Mouse (Mus musculus): ENCODE data around the gene Rtbdn. TPM values are rescaled to one million over a fixed set of nuclear protein-coding genes. Genes with fewer than 3 reads are reported as not detected.
A peak's percentile ranks its signal among the peaks of the same experiment; 100 is the strongest.

Rtbdn gene
- total RNA-seq, 1 experiment: 0.13 TPM

GRCm38 (mm10) chr8:84997649-84998295, 51.0 kb downstream of the Rtbdn start:
- no peak for TF ChIP-seq ZC3H11A (IDR thresholded peaks at IDR 0.05; ENCODE audit: borderline replicate concordance, low read depth, low read length)
- TF ChIP-seq MAFK (IDR thresholded peaks at IDR 0.05; ENCODE audit: insufficient read depth, low read depth, low read length): no peak
- no peak; the same call in 1 of the 2 replicates for TF ChIP-seq HCFC1 (IDR thresholded peaks at IDR 0.05; ENCODE audit: borderline replicate concordance, insufficient read depth, low read length)
- no peak for TF ChIP-seq ZNF384 (IDR thresholded peaks at IDR 0.05; ENCODE audit: low read depth, low read length)
- TF ChIP-seq CHD2 (IDR thresholded peaks at IDR 0.05; ENCODE audit: low read depth, low read length): no peak
- peak; percentile 93 for DNase-seq (ENCODE audit: low read depth, low spot score)
- H3K9me3 ChIP-seq (ENCODE audit: control insufficient read depth, insufficient read depth, low read depth, low read length): no peaks in the 10 kb centered on the region
- peak overlapping the region; percentile 24 to 47; a peak in 3 of 4 replicates for H3K4me3 ChIP-seq (ENCODE audit: insufficient read depth in 1 of 2, low read depth in 1 of 2, low read length in 2 of 2, poor library complexity in 1 of 2, severe bottlenecking in 1 of 2)
- in situ Hi-C loops (cut with MboI; ENCODE audit: low sequenced_read_pairs in 2 of 2, unreplicated experiment in 2 of 2): no loop called here
- H3K4me1 ChIP-seq (ENCODE audit: control insufficient read depth in 2 of 2, insufficient read depth in 2 of 2, low read length in 2 of 2, poor library complexity in 1 of 2): peaks cover 0 to 24% of the 10 kb centered on the region in 2 experiments; a peak in 3 of 4 replicates
- no peak overlapping the region for H3K27ac ChIP-seq (ENCODE audit: insufficient read depth, low read depth, low read length, poor library complexity, severe bottlenecking)
- H3K9ac ChIP-seq (ENCODE audit: insufficient read depth, low read depth, low read length, poor library complexity, severe bottlenecking): peak overlapping the region; percentile 62
- H3K36me3 ChIP-seq (ENCODE audit: control insufficient read depth, insufficient read depth, low read length, poor library complexity, severe bottlenecking): peaks cover 44% of the 10 kb centered on the region

Other genes starting within 250 kb of the Rtbdn start
- gene Lyl1, start 245.5 kb upstream of the Rtbdn start, total RNA-seq (2012; rRNA removed): 0.49 and 0.74 TPM in 2 replicates
- 1.5 and 2.1 TPM in 2 replicates for gene G430095P16Rik, start 224.0 kb upstream of the Rtbdn start, total RNA-seq (2012; rRNA removed)
- 0.58 and 0.89 TPM in 2 replicates for gene Nfix, start 146.6 kb upstream of the Rtbdn start, total RNA-seq (2012; rRNA removed)
- 1.0 and 1.4 TPM in 2 replicates for gene Dand5, start 124.2 kb upstream of the Rtbdn start, total RNA-seq (2012; rRNA removed)
- 24.7 and 30.8 TPM in 2 replicates for gene Gadd45gip1, start 115.5 kb upstream of the Rtbdn start, total RNA-seq (2012; rRNA removed)
- 76.7 and 76.8 TPM in 2 replicates for gene Rad23a, start 106.3 kb upstream of the Rtbdn start, total RNA-seq (2012; rRNA removed)
- gene Calr, start 100.1 kb upstream of the Rtbdn start, total RNA-seq (2012; rRNA removed): 1,121 and 1,357 TPM in 2 replicates
- gene Farsa, start 90.0 kb upstream of the Rtbdn start, total RNA-seq (2012; rRNA removed): 123 and 137 TPM in 2 replicates
- 34.7 and 42.3 TPM in 2 replicates for gene Syce2, start 74.9 kb upstream of the Rtbdn start, total RNA-seq (2012; rRNA removed)
- gene Gcdh, start 53.1 kb upstream of the Rtbdn start, total RNA-seq (2012; rRNA removed): 36.3 and 57.2 TPM in 2 replicates
- gene Klf1, start 45.1 kb upstream of the Rtbdn start, total RNA-seq (2012; rRNA removed): 0.31 and 0.53 TPM in 2 replicates
- 23.7 and 29.5 TPM in 2 replicates for gene Dnase2a, start 38.4 kb upstream of the Rtbdn start, total RNA-seq (2012; rRNA removed)
- 1.4 and 2.5 TPM in 2 replicates for gene Mast1, start 9.6 kb upstream of the Rtbdn start, total RNA-seq (2012; rRNA removed)
- not detected in 2 replicates for gene Gm49661, start 22.4 kb downstream of the Rtbdn start, total RNA-seq (2012; rRNA removed)
- gene Prdx2, start 22.6 kb downstream of the Rtbdn start, total RNA-seq (2012; rRNA removed): 259 and 328 TPM in 2 replicates
- 160 and 174 TPM in 2 replicates for gene Rnaseh2a, start 22.8 kb downstream of the Rtbdn start, total RNA-seq (2012; rRNA removed)
- 53.8 and 57.6 TPM in 2 replicates for gene Junb, start 31.7 kb downstream of the Rtbdn start, total RNA-seq (2012; rRNA removed)
- gene Hook2, start 43.6 kb downstream of the Rtbdn start, total RNA-seq (2012; rRNA removed): 28.6 and 52.9 TPM in 2 replicates
- gene Best2, start 67.5 kb downstream of the Rtbdn start, total RNA-seq (2012; rRNA removed): 0.22 and 0.48 TPM in 2 replicates
- 237 and 266 TPM in 2 replicates for gene Asna1, start 78.3 kb downstream of the Rtbdn start, total RNA-seq (2012; rRNA removed)
- gene Trir, start 79.8 kb downstream of the Rtbdn start, total RNA-seq (2012; rRNA removed): 161 and 181 TPM in 2 replicates
- 88.4 and 101 TPM in 2 replicates for gene Tnpo2, start 89.9 kb downstream of the Rtbdn start, total RNA-seq (2012; rRNA removed)
- 49.3 and 86.0 TPM in 2 replicates for gene Fbxw9, start 113.1 kb downstream of the Rtbdn start, total RNA-seq (2012; rRNA removed)
- not detected in 2 replicates for gene Gm5741, start 121.0 kb downstream of the Rtbdn start, total RNA-seq (2012; rRNA removed)
- gene Dhps, start 124.8 kb downstream of the Rtbdn start, total RNA-seq (2012; rRNA removed): 54.1 and 63.1 TPM in 2 replicates
- 24.9 and 27.6 TPM in 2 replicates for gene Wdr83os, start 133.7 kb downstream of the Rtbdn start, total RNA-seq (2012; rRNA removed)
- 26.4 and 32.6 TPM in 2 replicates for gene Wdr83, start 134.3 kb downstream of the Rtbdn start, total RNA-seq (2012; rRNA removed)
- gene Man2b1, start 136.3 kb downstream of the Rtbdn start, total RNA-seq (2012; rRNA removed): 40.2 and 78.2 TPM in 2 replicates
- 0.58 and 1.0 TPM in 2 replicates for gene Zfp791, start 176.1 kb downstream of the Rtbdn start, total RNA-seq (2012; rRNA removed)
- gene Cks1brt, start 204.9 kb downstream of the Rtbdn start, total RNA-seq (2012; rRNA removed): not detected in 2 replicates

Measured in ES-E14 (cell line).